Mouse (Mus musculus) cerebellum, adult 11-12 months (tissue): Measurements from ENCODE around the gene Tinag.
"Not testable (repeated sequence)": the region's sequence is repeated elsewhere in the genome, so short reads cannot be mapped to it uniquely, and the experiment has no call there.

Source experiments
- DNase-seq: peaks from one replicate; pipeline ENCODE4 v3.0.0; 2022

Gene Tinag

GRCm38 (mm10) chr9:77045585-77045984, at the start of gene Tinag:
Gene Tinag (minus strand): TSS chr9:77045794.
- no peak for DNase-seq

- not testable (repeated sequence) for DNase-seq
These were observed 37.6 kb upstream of the Tinag start for GRCm38 (mm10) chr9:77083221-77083620.

GRCm38 (mm10) chr9:77071676-77072075, 26.1 kb upstream of the Tinag start:
- no peak for DNase-seq

GRCm38 (mm10) chr9:77056611-77057010, 11.0 kb upstream of the Tinag start:
- no peak for DNase-seq

GRCm38 (mm10) chr9:77054426-77055193, 9.0 kb upstream of the Tinag start:
- DNase-seq = no peak

- no peak for DNase-seq
These were observed 5.8 kb upstream of the Tinag start for GRCm38 (mm10) chr9:77051406-77051805.

GRCm38 (mm10) chr9:77049669-77050068, 4.1 kb upstream of the Tinag start:
- DNase-seq = no peak

- no peak for DNase-seq
These were observed 597 bp upstream of the Tinag start for GRCm38 (mm10) chr9:77046067-77046715.

GRCm38 (mm10) chr9:77035361-77035760, 10.2 kb downstream of the Tinag start:
- no peak for DNase-seq

- no peak for DNase-seq
These were observed 13.0 kb downstream of the Tinag start for GRCm38 (mm10) chr9:77032430-77033154.

- DNase-seq = no peak
These were observed 20.3 kb downstream of the Tinag start for GRCm38 (mm10) chr9:77025271-77025670.

- DNase-seq = no peak
These were observed 26.7 kb downstream of the Tinag start for GRCm38 (mm10) chr9:77018935-77019334.

GRCm38 (mm10) chr9:76996021-76996420, 49.6 kb downstream of the Tinag start:
- DNase-seq = no peak

GRCm38 (mm10) chr9:76989946-76990345, 55.6 kb downstream of the Tinag start:
- no peak for DNase-seq

- DNase-seq = no peak
These were observed 110.8 kb downstream of the Tinag start for GRCm38 (mm10) chr9:76934813-76935212.

GRCm38 (mm10) chr9:76915093-76915661, 130.4 kb downstream of the Tinag start:
- no peak for DNase-seq
